Mouse (Mus musculus): ENCODE results near the gene Gusb. TPM values are rescaled to one million over a fixed set of nuclear protein-coding genes. Genes with fewer than 3 reads are reported as not detected.

Gene Gusb
- polyA plus RNA-seq, 1 experiment from 2014 or later, result 31.8 TPM

DNA sequence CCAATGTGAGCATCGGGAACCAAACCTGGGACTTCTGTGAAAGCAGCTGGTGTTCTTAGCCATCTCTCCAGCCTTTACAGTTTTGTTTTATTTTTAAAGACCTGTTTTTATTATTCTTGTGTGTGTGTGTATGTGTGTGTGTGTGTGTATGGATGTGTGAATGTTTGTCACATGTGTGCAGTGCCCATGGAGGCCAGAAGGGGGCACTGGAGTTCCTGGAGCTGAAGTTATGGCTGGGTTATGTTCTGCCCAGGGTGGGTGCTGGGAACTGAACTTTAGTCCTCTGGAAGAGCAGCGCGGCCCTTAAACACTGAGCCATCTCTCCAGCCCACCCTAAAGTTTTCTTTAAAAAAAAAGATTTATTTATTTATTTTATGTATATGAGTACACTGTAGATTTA lies 12.3 kb upstream of the Gusb start:
- Histone ChIP-seq H3K36me3 (ENCODE audit: control insufficient read depth, insufficient read depth, low read length) (peaks cover 3% of the 10 kb centered on the region), H3K4me2 (no peak overlapping the region), H3K4me3 (ENCODE audit: low read depth, low read length) (no peak overlapping the region), H3K27me3 (ENCODE audit: control insufficient read depth, insufficient read depth, low read length) (no peaks in the 10 kb centered on the region), H3K4me1 (ENCODE audit: control insufficient read depth, insufficient read depth, low read length) (no peaks in the 10 kb centered on the region), H3K27ac (ENCODE audit: low read depth, low read length) (no peak overlapping the region), H3K9me3 (ENCODE audit: control insufficient read depth, low read length) (peaks cover 4% of the 10 kb centered on the region; the same call in 1 of the 2 replicates), H3K9ac (ENCODE audit: low read length) (no peak overlapping the region)
- ATAC-seq (ENCODE audit: low FRiP score) (no peak), DNase-seq (ENCODE audit: low spot score, missing footprints) (peak; percentile 51)
- 98% methylated on average over 3 of the region's 3 CpGs for WGBS

GRCm38 (mm10) chr5:130010961-130011360 lies 8.1 kb upstream of the Gusb start:
- DNase-seq (ENCODE audit: low spot score, missing footprints), result peak; percentile 83
- peaks cover 4% of the 10 kb centered on the region; the same call in 1 of the 2 replicates for H3K9me3 ChIP-seq (ENCODE audit: control insufficient read depth, low read length)
- no peaks in the 10 kb centered on the region for H3K27me3 ChIP-seq (ENCODE audit: control insufficient read depth, insufficient read depth, low read length)
- H3K36me3 ChIP-seq (ENCODE audit: control insufficient read depth, insufficient read depth, low read length), result peaks cover 3% of the 10 kb centered on the region
- H3K27ac ChIP-seq (ENCODE audit: low read depth, low read length), result no peak overlapping the region
- H3K4me2 ChIP-seq, result no peak overlapping the region
- 95% methylated on average over 5 of the region's 5 CpGs for WGBS
- no peak overlapping the region for H3K9ac ChIP-seq (ENCODE audit: low read length)
- no peak overlapping the region for H3K4me3 ChIP-seq (ENCODE audit: low read depth, low read length)
- ATAC-seq (ENCODE audit: low FRiP score), result no peak
- no peaks in the 10 kb centered on the region for H3K4me1 ChIP-seq (ENCODE audit: control insufficient read depth, insufficient read depth, low read length)

- no peak overlapping the region for H3K9ac ChIP-seq (ENCODE audit: low read length)
- peaks cover 4% of the 10 kb centered on the region; the same call in 1 of the 2 replicates for H3K9me3 ChIP-seq (ENCODE audit: control insufficient read depth, low read length)
- WGBS, result 93% methylated on average over 4 of the region's 4 CpGs
- H3K27me3 ChIP-seq (ENCODE audit: control insufficient read depth, insufficient read depth, low read length), result no peaks in the 10 kb centered on the region
- H3K4me1 ChIP-seq (ENCODE audit: control insufficient read depth, insufficient read depth, low read length), result no peaks in the 10 kb centered on the region
- no peak for ATAC-seq (ENCODE audit: low FRiP score)
- no peak overlapping the region for H3K27ac ChIP-seq (ENCODE audit: low read depth, low read length)
- DNase-seq (ENCODE audit: low spot score, missing footprints), result peak; percentile 64
- H3K4me3 ChIP-seq (ENCODE audit: low read depth, low read length), result no peak overlapping the region
- H3K36me3 ChIP-seq (ENCODE audit: control insufficient read depth, insufficient read depth, low read length), result no peaks in the 10 kb centered on the region; the same call in 1 of the 2 replicates
- no peak overlapping the region for H3K4me2 ChIP-seq
Observed at GRCm38 (mm10) chr5:130009784-130010183, 6.9 kb upstream of the Gusb start.

DNA sequence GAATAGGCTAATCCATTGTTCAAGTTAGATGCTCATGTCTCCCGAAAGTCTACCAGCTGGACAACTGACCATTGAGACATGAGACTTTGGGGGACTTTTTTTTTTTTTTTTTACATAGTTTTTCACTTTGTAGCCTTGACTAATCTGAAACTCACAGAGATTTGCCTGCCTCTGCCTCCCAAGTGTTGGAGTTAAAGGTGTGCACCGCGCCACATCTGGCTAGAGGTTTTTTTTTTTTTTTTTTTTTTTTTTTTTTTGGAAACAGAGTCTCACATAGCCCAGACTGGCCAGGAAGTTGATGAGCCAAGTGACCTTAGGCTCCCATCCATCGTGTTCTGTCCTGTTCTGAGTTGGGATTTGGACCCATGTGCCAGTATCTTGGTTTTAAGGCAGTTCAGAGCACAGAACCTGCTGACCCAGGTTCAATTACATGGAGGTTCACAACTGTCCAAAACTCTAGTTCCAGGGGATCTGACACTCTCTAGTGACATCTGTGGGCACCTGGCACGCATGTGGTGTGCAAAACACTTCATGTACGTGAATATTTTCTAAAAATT lies 5.3 kb upstream of the Gusb start:
- no peak overlapping the region for H3K4me3 ChIP-seq (ENCODE audit: low read depth, low read length)
- 87% methylated on average over 6 of the region's 6 CpGs for WGBS
- no peaks in the 10 kb centered on the region for H3K27me3 ChIP-seq (ENCODE audit: control insufficient read depth, insufficient read depth, low read length)
- no peak overlapping the region for H3K9ac ChIP-seq (ENCODE audit: low read length)
- H3K36me3 ChIP-seq (ENCODE audit: control insufficient read depth, insufficient read depth, low read length), result no peaks in the 10 kb centered on the region; the same call in 1 of the 2 replicates
- H3K4me1 ChIP-seq (ENCODE audit: control insufficient read depth, insufficient read depth, low read length), result no peaks in the 10 kb centered on the region
- DNase-seq (ENCODE audit: low spot score, missing footprints), result peak; percentile 59
- ATAC-seq (ENCODE audit: low FRiP score), result no peak
- no peak overlapping the region for H3K27ac ChIP-seq (ENCODE audit: low read depth, low read length)
- peaks cover 8% of the 10 kb centered on the region; the same call in 1 of the 2 replicates for H3K9me3 ChIP-seq (ENCODE audit: control insufficient read depth, low read length)
- H3K4me2 ChIP-seq, result no peak overlapping the region

DNA sequence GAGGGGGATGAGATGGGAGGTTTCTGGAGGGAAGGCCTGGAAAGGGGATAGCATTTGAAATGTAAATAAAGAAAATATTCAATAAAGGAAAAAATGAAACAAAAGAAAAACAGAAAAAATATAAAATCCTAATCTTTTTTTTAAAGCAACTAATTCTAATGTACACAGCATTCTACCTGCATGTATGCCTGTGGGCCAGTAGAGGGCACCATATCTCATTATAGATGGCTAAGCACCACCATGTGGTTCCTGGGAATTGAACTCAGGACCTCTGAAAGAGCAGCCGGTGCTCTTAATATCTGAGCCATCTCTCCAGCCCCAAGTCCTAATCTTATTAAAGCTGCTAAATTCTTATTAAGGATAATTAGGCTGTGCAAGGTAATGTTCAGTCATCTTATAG lies 4.5 kb upstream of the Gusb start:
- DNase-seq (ENCODE audit: low spot score, missing footprints), result peak; percentile 83
- no peaks in the 10 kb centered on the region; the same call in 1 of the 2 replicates for H3K36me3 ChIP-seq (ENCODE audit: control insufficient read depth, insufficient read depth, low read length)
- no peak overlapping the region for H3K4me3 ChIP-seq (ENCODE audit: low read depth, low read length)
- H3K4me1 ChIP-seq (ENCODE audit: control insufficient read depth, insufficient read depth, low read length), result no peaks in the 10 kb centered on the region
- no peak overlapping the region for H3K9ac ChIP-seq (ENCODE audit: low read length)
- 97% methylated on average over 1 of the region's 1 CpGs for WGBS
- peaks cover 8% of the 10 kb centered on the region; the same call in 1 of the 2 replicates for H3K9me3 ChIP-seq (ENCODE audit: control insufficient read depth, low read length)
- ATAC-seq (ENCODE audit: low FRiP score), result no peak
- no peaks in the 10 kb centered on the region for H3K27me3 ChIP-seq (ENCODE audit: control insufficient read depth, insufficient read depth, low read length)
- H3K4me2 ChIP-seq, result no peak overlapping the region
- no peak overlapping the region for H3K27ac ChIP-seq (ENCODE audit: low read depth, low read length)

GRCm38 (mm10) chr5:130003229-130003628 lies 380 bp upstream of the Gusb start:
- no peak for DNase-seq (ENCODE audit: low spot score, missing footprints)
- H3K4me1 ChIP-seq (ENCODE audit: control insufficient read depth, insufficient read depth, low read length), result no peaks in the 10 kb centered on the region

GRCm38 (mm10) chr5:130001356-130001987 lies 1.4 kb downstream of the Gusb start:
- H3K27me3 ChIP-seq (ENCODE audit: control insufficient read depth, insufficient read depth, low read length), result no peaks in the 10 kb centered on the region
- peaks cover 4% of the 10 kb centered on the region; the same call in 1 of the 2 replicates for H3K9me3 ChIP-seq (ENCODE audit: control insufficient read depth, low read length)
- no peaks in the 10 kb centered on the region for H3K4me1 ChIP-seq (ENCODE audit: control insufficient read depth, insufficient read depth, low read length)
- H3K27ac ChIP-seq (ENCODE audit: low read depth, low read length), result no peak overlapping the region
- peak overlapping the region; percentile 75; the same call in 1 of the 2 replicates for H3K9ac ChIP-seq (ENCODE audit: low read length)
- peak overlapping the region; percentile 52; the same call in 1 of the 2 replicates for H3K4me3 ChIP-seq (ENCODE audit: low read depth, low read length)
- ATAC-seq (ENCODE audit: low FRiP score) (0 out of 2 replicates have a peak, but pooled peaks have one; percentile 8), DNase-seq (ENCODE audit: low spot score, missing footprints) (peak; percentile 84)
- peak overlapping the region; percentile 78 for H3K4me2 ChIP-seq
- 78% methylated on average over 5 of the region's 5 CpGs for WGBS
- no peaks in the 10 kb centered on the region for H3K36me3 ChIP-seq (ENCODE audit: control insufficient read depth, insufficient read depth, low read length)

More at GRCm38 (mm10) chr5:130003229-130003628, 380 bp upstream of the Gusb start:
- Histone ChIP-seq H3K9me3 (ENCODE audit: control insufficient read depth, low read length) (peaks cover 4% of the 10 kb centered on the region; the same call in 1 of the 2 replicates), H3K4me2 (peak overlapping the region; percentile 78), H3K27ac (ENCODE audit: low read depth, low read length) (no peak overlapping the region), H3K4me3 (ENCODE audit: low read depth, low read length) (peak overlapping the region; percentile 52; the same call in 1 of the 2 replicates), H3K9ac (ENCODE audit: low read length) (peak overlapping the region; percentile 75; the same call in 1 of the 2 replicates), H3K27me3 (ENCODE audit: control insufficient read depth, insufficient read depth, low read length) (no peaks in the 10 kb centered on the region), H3K36me3 (ENCODE audit: control insufficient read depth, insufficient read depth, low read length) (no peaks in the 10 kb centered on the region)
- ATAC-seq (ENCODE audit: low FRiP score), result peak; percentile 5; the same call in 1 of the 2 replicates
- WGBS, result 79% methylated on average over 7 of the region's 7 CpGs

DNA sequence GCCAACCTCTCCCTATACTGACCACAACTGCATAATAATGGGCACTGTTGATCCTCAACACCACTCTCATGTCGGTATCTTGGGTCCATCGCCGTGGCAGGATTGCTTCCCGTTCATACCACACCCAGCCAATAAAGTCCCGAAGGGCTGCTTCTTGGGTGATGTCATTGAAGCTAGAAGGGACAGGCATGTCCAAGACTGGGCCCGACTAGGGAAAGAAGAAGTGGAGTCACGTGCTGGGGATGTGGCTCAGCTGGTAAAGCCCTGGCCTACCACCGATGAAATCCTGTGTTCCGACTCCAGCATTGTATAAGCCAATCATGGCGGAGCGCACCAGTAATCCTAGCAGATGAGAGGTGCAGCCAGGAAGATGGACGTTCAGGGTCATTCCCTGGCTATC lies 2.1 kb downstream of the Gusb start:
- Histone ChIP-seq H3K4me3 (ENCODE audit: low read depth, low read length) (no peak overlapping the region), H3K27ac (ENCODE audit: low read depth, low read length) (no peak overlapping the region), H3K27me3 (ENCODE audit: control insufficient read depth, insufficient read depth, low read length) (no peaks in the 10 kb centered on the region), H3K9ac (ENCODE audit: low read length) (no peak overlapping the region), H3K36me3 (ENCODE audit: control insufficient read depth, insufficient read depth, low read length) (no peaks in the 10 kb centered on the region), H3K4me2 (no peak overlapping the region), H3K9me3 (ENCODE audit: control insufficient read depth, low read length) (peaks cover 4% of the 10 kb centered on the region; the same call in 1 of the 2 replicates), H3K4me1 (ENCODE audit: control insufficient read depth, insufficient read depth, low read length) (no peaks in the 10 kb centered on the region)
- peak; percentile 54 for DNase-seq (ENCODE audit: low spot score, missing footprints)
- ATAC-seq (ENCODE audit: low FRiP score), result no peak
- WGBS, result 93% methylated on average over 12 of the region's 12 CpGs

DNA sequence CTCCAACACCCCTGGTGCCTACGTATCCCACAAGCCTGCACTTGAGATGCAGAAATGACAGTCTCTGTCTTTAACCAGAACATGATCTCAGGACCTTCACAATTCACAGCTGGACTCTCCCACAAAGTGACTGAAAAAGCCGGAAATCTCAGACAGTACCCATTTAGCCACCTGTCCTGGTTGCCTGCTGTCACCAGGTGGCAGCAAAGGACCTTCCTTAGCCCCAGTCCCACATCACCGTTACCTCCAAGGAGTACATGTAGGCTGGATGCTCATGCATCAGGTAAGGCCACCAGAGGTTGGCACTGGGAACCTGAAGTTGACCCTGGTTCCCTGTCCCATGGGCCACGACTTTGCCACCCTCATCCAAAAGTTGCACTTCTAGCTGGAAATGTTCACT lies 3.8 kb downstream of the Gusb start:
- Histone ChIP-seq H3K9me3 (ENCODE audit: control insufficient read depth, low read length) (no peaks in the 10 kb centered on the region), H3K4me3 (ENCODE audit: low read depth, low read length) (no peak overlapping the region), H3K27ac (ENCODE audit: low read depth, low read length) (no peak overlapping the region), H3K27me3 (ENCODE audit: control insufficient read depth, insufficient read depth, low read length) (no peaks in the 10 kb centered on the region), H3K36me3 (ENCODE audit: control insufficient read depth, insufficient read depth, low read length) (no peaks in the 10 kb centered on the region), H3K4me1 (ENCODE audit: control insufficient read depth, insufficient read depth, low read length) (no peaks in the 10 kb centered on the region), H3K4me2 (no peak overlapping the region), H3K9ac (ENCODE audit: low read length) (no peak overlapping the region)
- peak; percentile 94 for DNase-seq (ENCODE audit: low spot score, missing footprints)
- ATAC-seq (ENCODE audit: low FRiP score), result no peak
- 40% methylated on average over 4 of the region's 4 CpGs for WGBS
